Mouse (Mus musculus): ENCODE results near the gene Prdm2.

GRCm38 (mm10) chr4:143197845-143198356 lies 14.9 kb downstream of the Prdm2 start:
- TF ChIP-seq CTCF (IDR thresholded peaks at IDR 0.05; ENCODE audit: borderline replicate concordance, control insufficient read depth, extremely low read depth, insufficient read depth, low read length, poor library complexity) (no peak), POLR2A (IDR thresholded peaks at IDR 0.05; ENCODE audit: control insufficient read depth, extremely low read depth, insufficient read depth, low read length, poor library complexity) (no peak)
